Mouse (Mus musculus): ENCODE data around the gene Zfp296. TPM values are rescaled to one million over a fixed set of nuclear protein-coding genes. Genes with fewer than 3 reads are reported as not detected.
A peak's percentile ranks its signal among the peaks of the same experiment; 100 is the strongest.
"Not testable (repeated sequence)": the region's sequence is repeated elsewhere in the genome, so short reads cannot be mapped to it uniquely, and the experiment has no call there.

The Zfp296 gene
- total RNA-seq, 2 experiments from 2014 or later, result 2.0 to 2.7 TPM

DNA sequence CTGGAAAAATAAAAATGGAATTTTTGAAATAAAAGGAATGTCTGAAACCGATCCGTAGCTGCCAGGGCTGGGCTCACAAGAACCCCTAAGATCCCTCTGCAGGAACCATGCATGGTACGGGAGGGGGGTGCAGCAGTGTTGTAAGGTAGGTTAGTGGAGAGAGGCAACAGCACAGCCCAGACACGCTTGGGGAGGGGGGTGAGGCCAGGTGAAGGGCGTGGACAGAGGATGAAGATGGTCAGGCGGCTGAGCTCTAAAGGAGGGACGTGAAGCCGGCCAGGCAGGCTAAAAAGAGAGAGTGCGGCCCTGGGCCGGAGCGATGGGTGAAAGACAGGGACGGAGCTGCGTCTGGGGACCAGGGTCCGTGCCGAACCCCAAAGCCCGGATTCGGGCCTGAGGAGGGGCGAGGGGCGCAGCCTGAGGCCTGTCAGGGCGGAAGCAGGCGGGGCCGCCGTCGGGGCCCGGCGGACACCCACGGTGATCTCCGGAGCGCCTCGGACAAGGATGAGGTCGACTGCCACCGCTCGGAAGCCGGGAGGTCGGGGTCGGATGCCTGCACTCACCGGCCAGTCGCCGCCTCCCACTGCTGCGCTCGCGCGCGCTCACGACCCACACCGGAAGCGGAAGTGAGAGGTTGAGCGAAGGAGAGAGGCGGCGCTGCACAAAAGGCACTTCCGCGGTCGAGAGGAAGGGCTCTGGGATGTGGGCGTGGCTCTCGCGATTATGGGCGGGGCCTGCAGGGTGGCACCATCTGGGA is 26.9 kb downstream of the Zfp296 start, which contains the start of gene Clasrp:
Clasrp (minus strand) TSS at position 638 of the 757 bp plus-strand sequence.
- peak; percentile 95 to 96 for DNase-seq (ENCODE audit: low spot score in 2 of 2)

DNA sequence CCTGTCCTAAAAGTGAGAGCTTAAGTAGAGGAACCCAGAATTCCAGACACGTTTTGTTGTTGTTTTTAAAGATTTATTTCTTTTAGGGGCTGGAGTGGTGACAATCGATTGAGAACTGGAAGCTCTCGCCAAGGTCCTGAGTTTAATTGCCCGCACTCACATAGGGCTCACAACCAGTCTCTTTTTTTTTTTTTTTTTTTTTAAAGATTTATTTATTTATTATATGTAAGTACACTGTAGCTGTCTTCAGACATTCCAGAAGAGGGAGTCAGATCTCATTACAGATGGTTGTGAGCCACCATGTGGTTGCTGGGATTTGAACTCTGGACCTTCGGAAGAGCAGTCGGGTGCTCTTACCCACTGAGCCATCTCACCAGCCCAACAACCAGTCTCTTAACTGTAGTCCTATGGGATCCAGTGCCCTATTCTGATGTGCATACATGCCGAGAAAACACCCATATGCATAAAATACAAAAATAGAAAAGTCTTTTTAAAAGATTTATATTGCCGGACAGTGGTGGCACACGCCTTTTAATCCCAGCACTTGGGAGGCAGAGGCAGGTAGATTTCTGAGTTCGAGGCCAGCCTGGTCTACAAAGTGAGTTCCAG is 27.6 kb downstream of the Zfp296 start:
- not testable (repeated sequence) for DNase-seq (ENCODE audit: low spot score in 2 of 2)

DNA sequence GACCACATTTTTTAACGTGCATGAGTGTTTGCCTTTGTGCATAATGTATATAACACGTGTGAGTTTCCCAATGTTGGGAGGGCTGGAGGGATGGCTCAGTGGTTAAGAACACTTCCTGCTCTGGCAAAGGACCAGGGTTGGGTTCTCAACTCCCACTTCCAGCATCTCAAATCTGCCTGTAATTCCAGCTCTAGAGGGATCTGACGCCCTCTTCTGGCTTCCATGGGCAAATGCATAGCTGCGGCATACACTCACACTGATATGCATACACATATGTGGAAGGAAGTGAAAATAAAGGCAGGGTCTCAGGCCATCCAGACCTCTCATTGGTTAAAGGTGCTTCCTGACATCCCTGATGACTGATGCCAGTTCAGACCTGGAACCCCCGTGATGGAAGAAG is 30.2 kb downstream of the Zfp296 start:
- no peak for DNase-seq (ENCODE audit: low spot score in 2 of 2)

DNA sequence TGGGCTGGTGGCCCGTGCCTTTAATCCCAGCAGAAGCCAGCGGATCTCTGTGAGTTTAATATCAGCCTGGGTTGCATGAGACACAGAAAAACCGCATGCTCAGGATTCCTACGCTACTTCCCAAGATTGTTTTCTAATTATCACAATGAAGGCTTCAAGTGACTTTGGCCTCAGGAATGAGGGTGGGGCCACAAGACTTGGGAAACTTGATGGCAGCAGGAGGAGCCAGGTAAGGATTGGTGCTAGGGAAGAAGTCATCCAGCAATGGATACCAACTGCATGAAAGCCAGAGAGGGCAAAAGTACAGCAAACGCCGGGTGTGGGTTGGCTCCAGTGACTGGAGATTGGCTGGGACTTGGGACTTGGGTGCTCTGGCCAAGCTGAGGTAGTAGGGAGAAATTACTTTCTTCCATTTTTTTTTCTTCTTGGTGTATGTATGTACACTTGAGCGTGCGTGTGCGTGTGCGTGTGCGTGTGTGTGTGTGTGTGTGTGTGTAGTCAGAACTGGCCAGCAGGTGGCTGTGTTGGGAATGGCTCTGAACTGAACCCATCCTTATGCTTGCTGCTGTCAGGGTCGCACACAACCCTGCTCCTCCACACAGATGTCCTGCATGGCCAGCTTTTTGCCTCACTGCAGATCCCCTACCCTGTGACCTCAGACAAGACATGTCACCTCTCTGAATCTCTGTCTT is 32.7 kb downstream of the Zfp296 start:
- no peak for DNase-seq (ENCODE audit: low spot score in 2 of 2)

DNA sequence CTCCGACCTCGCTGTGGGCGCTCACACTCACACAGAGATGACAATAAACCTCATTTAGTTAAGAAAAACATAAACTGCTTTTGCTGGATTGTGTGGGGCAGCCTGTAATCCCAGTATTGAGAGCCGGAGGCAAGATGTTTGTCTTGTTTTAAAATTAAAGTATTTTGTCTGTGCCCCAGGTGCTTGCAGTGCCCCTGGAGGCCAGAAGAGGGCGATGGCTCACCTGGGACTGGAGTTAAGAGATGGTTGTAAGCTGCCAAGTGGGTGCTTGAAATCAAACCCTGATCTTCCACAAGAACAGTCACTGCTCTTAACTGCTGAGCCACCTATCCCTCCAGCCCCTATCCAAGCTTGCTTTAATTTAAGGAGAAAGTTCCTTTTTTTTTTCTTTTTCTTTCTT is 33.9 kb downstream of the Zfp296 start:
- no peak for DNase-seq (ENCODE audit: low spot score in 2 of 2)

DNA sequence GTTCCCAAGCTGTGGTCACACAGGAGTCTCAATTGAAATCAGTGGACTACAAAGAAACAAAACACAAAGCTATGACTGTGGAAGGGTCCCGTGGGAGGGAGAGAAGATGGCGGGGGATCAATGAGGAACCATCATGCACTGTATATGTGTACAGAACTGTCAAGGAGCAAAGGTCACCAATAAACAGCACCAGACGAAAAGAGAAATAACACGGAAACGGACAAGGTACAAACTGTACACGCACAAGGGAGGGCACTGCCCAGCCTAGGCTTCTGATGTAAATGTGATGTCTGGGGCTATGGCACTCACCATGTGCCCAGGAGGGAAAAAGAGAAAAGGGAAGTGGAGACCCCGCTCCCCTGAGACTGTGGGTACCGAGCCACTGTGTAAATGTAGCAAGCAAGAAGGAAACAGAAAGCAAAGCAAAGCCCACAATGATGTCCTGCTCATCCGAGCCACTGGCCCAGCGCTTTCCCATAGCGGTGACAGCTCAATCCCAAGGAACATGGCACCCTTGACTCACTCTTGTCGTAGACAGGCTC is 38.0 kb downstream of the Zfp296 start:
- DNase-seq (ENCODE audit: low spot score in 2 of 2), result no peak

DNA sequence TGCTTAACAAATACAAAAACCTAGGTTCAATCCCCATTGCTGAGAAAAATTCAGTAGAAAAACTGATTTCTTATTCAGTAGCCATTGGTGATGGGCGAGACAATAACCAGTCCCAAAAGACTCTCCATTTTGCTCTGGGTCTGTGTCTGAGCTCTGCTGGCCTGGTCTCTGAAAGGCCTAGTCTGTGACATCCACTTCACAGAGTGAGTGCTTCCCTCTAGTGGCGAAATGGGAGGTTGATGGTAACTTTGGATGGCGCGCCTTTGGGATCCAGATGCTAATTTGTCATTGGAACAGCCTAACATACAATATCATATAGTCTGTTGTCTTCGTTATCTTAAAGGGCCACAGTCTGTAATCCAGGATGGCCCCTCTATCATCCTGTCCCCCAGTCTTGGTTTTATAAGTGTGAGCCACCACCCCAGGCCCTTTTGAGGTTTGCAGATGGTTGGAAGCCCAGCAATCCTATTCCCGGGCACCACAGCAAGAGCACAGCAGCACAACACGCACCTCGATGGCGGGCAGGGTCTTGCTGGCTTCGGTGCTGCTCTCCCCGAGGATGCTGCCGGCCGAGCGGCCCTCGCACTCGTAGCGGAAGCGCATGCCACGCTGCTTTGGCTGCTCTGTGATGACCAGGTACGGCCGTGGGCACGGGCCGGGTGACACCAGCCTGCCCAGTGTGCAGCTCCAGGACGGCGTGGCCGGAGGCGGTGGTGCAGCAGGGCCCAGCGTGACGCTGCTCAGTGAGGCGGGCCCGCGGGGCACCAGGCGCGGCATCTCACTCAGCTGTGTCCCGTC is 42.1 kb downstream of the Zfp296 start:
- peak; percentile 76 to 80 for DNase-seq (ENCODE audit: low spot score in 2 of 2)

DNA sequence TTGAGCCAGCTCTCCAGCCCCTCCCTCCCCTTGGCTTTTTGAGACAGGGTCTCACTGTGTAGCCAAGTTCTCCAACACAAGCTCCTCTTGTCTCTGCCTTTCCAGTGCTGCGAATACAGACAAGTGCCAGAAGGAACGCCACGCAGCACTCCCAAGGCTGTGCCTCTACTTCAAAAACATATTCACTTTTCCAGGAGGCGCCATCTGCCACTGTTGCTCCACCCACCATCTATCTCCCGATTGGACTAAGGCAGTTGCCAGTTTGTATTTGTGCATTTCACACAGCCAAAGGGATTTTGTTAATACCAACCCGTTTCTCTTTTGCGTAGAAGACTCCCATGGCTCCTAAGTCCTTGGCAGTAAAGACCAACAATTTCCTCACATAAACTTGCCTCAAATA is 43.7 kb downstream of the Zfp296 start:
- peak; percentile 45 to 68 for DNase-seq (ENCODE audit: low spot score in 2 of 2)

DNA sequence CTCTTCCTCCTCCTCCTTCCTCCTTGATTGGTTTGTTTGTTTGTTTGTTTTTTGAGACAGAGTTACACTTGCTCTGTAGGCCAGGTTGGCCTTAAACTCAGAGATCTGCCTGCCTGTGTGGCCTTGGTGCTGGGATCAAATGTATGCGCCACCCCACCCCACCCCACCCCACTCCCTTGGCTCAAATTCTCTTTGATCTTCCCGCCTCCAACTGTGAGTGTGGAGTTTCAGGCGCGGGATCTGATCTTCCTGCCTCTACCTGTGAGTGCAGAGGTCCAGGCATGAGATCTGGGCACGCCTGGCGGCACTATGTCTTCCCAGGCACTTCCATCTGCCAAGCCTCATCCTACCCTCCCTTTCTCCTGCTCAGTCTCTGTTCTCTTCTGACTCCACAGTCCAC is 45.2 kb downstream of the Zfp296 start:
- no peak for DNase-seq (ENCODE audit: low spot score in 2 of 2)

DNA sequence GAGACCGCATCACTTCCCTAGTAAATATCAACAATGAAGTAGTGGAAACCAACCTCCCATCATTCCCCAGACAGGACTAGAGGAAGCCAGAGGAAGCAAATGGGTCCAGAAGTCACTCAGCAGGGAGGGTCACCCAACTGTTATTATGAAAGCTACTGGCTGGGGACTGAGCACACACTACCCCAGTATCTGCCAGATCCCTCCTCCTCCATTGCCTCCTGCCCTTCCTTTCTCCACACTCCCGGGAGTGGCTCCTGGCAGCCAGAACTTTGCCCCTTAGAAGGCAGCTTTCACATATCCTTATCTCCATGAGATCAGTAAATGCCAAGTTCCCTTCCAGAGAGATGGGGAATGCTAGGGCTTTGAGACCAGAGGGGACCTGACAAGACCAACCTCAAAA is 46.3 kb downstream of the Zfp296 start:
- no peak for DNase-seq (ENCODE audit: low spot score in 2 of 2)

DNA sequence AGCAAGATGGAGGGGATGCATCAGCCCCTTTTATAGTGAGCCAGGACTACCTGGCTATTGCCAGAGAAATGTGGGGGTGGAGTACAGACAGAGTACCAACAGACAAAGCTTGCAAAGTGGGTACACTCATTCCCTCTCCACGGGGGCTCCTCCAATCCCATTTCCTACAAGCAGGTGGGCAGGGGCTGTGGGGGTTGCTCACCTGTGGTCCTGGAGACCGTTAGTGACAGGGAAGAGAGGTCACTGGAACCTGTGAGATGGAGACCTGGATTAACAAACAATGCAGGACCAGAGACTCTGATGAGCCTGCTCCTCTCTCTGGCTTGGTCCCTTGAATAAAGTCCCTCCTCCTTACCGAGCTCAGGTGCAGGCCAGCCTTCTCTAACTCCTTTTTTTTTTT is 50.6 kb downstream of the Zfp296 start:
- DNase-seq (ENCODE audit: low spot score in 2 of 2), result no peak

DNA sequence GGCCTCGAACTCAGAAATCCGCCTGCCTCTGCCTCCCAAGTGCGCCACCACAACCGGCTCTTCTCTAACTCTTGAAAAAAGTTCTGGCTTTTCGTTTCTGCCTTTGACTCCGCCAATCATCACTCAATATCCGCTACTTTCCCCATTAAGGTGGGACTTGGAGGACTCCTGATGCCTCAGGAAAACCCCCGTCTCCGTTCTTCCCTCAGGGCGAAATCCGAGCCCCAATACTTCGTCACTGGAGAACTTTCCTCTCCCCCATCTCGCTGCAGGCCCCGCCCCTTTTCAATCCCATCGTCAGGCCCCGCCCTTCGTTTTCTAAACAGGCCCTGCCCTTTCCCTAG is 51.1 kb downstream of the Zfp296 start:
- no peak for DNase-seq (ENCODE audit: low spot score in 2 of 2)

DNA sequence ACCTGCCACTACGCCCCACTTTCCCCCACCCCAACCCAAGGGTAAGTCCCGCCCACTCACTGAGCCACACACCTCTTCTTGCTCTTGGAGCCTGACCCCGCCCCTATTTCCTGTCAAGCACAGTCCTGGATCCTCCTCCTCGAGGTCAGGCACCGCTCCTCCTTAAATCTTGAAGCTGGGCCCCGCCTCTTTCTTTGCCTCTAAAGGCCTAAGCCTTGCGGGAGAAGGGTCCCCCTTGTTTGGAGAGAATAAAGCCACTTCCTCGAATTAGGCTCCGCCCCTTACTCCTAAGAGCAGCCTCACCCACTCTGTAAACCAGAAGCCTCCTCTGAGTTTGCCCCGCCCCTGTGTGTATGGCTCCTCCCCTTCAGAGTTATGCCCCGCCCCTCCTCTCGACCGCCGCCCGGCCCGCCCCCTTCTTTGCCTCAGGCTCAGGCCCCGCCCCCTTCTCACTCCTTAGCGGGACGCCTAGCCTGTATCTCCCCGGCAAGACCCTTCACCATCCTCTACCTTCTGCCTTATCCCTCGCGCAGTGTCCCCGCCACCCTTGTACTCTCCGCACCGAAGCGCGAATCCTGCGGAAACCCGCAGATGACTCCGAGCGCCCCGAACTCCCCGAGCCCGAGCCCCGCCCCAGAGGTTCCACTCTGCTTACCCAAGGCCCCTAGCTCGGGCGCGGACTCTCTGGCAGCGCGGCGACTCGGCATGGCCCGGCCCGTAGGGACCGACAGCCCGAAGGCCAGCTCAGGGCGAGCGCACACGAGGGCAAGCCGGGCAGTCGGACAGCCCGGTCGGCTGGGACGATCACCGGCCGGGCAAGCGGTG is 51.7 kb downstream of the Zfp296 start:
- peak; percentile 82 to 86 for DNase-seq (ENCODE audit: low spot score in 2 of 2)

DNA sequence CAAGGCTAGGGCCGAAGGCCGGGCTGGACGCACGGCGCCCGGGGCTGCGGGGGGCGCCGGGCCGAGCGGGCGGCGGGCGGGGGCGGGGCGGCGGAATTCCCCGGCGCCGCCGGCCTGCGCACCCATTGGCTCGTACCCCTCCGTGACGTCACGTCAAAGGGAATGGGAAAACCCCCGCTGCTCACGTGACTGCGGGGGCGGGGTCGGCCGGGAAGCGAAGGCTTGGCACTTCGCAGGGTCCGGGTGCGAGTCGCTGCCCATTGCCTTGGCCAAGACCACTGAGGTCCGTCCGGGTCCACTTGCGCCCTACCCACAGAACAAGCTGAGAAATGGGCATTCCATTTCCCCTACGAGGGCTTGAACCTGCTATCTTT is 52.3 kb downstream of the Zfp296 start, which contains the start of gene Relb:
Relb (minus strand) TSS at position 78 of the 374 bp plus-strand sequence.
- DNase-seq (ENCODE audit: low spot score in 2 of 2), result peak; percentile 91 to 93

Other genes with a start within 250 kb of the Zfp296 start
- gene Ercc1, start 232.5 kb upstream of the Zfp296 start, total RNA-seq (2021), result 10 to 100 TPM; 39.1 to 45.2 TPM
- 10 to 100 TPM; 17.1 to 18.1 TPM for gene Cd3eap, start 217.8 kb upstream of the Zfp296 start, total RNA-seq (2021)
- gene Ppp1r13l, start 217.5 kb upstream of the Zfp296 start, total RNA-seq (2021), result 1 to 10 TPM; 8.2 to 9.6 TPM
- 10 to 100 TPM; 32.2 to 36.4 TPM for gene Ercc2, start 195.3 kb upstream of the Zfp296 start, total RNA-seq (2021)
- 1 to 10 TPM; 3.5 to 4.3 TPM for gene Klc3, start 173.2 kb upstream of the Zfp296 start, total RNA-seq (2021)
- gene Ckm, start 172.5 kb upstream of the Zfp296 start, total RNA-seq (2021), result under 1 TPM in 1 of 2 experiments, not detected in 1; 0.19 TPM
- gene Mark4, start 118.5 kb upstream of the Zfp296 start, total RNA-seq (2021), result 10 to 100 TPM; 69.7 to 74.5 TPM
- gene Exoc3l2, start 114.0 kb upstream of the Zfp296 start, total RNA-seq (2021), result under 1 TPM; 0.40 to 0.74 TPM
- gene Bloc1s3, start 68.9 kb upstream of the Zfp296 start, total RNA-seq (2021), result 1 to 10 TPM; 7.6 to 7.8 TPM
- 10 to 100 TPM; 18.7 to 21.1 TPM for gene Trappc6a, start 68.9 kb upstream of the Zfp296 start, total RNA-seq (2021)
- gene Nkpd1, start 59.4 kb upstream of the Zfp296 start, total RNA-seq (2021), result under 1 TPM; 0.72 to 0.94 TPM
- 100 to 1,000 TPM; 139 to 147 TPM for gene Ppp1r37, start 14.2 kb upstream of the Zfp296 start, total RNA-seq (2021)
- 10 to 100 TPM; 51.0 to 53.7 TPM for gene Gemin7, start 308 bp downstream of the Zfp296 start, total RNA-seq (2021)
- gene Clasrp, start 27.2 kb downstream of the Zfp296 start, total RNA-seq (2021), result 10 to 100 TPM; 70.4 to 87.0 TPM
- 1 to 10 TPM; 7.5 to 8.1 TPM for gene Relb, start 52.2 kb downstream of the Zfp296 start, total RNA-seq (2021)
- gene Clptm1, start 87.7 kb downstream of the Zfp296 start, total RNA-seq (2021), result 100 to 1,000 TPM; 151 to 152 TPM
- gene Apoc2, start 100.7 kb downstream of the Zfp296 start, total RNA-seq (2021), result not detected
- gene Gm44805, start 104.1 kb downstream of the Zfp296 start, total RNA-seq (2021), result not detected
- not detected for gene Apoc4, start 104.2 kb downstream of the Zfp296 start, total RNA-seq (2021)
- gene Apoc1, start 115.4 kb downstream of the Zfp296 start, total RNA-seq (2021), result 1 to 10 TPM; 3.9 to 5.3 TPM
- 1,000 to 10,000 TPM; 1,855 to 2,066 TPM for gene Apoe, start 121.9 kb downstream of the Zfp296 start, total RNA-seq (2021)
- 100 to 1,000 TPM; 116 to 122 TPM for gene Tomm40, start 138.2 kb downstream of the Zfp296 start, total RNA-seq (2021)
- 1 to 10 TPM; 6.7 to 8.6 TPM for gene Nectin2, start 173.2 kb downstream of the Zfp296 start, total RNA-seq (2021)
- gene Bcam, start 193.7 kb downstream of the Zfp296 start, total RNA-seq (2021), result 10 to 100 TPM; 18.6 to 19.1 TPM
- not detected for gene Cblc, start 219.5 kb downstream of the Zfp296 start, total RNA-seq (2021)
- 1 to 10 TPM in 1 of 2 experiments, under 1 TPM in 1; 0.91 to 1.1 TPM for gene Bcl3, start 245.5 kb downstream of the Zfp296 start, total RNA-seq (2021)